Mouse (Mus musculus): ENCODE data around the gene Hoxb2. TPM values are rescaled to one million over a fixed set of nuclear protein-coding genes. Genes with fewer than 3 reads are reported as not detected.

Hoxb2 gene
- total RNA-seq, 1 experiment from 2014 or later = not detected

DNA sequence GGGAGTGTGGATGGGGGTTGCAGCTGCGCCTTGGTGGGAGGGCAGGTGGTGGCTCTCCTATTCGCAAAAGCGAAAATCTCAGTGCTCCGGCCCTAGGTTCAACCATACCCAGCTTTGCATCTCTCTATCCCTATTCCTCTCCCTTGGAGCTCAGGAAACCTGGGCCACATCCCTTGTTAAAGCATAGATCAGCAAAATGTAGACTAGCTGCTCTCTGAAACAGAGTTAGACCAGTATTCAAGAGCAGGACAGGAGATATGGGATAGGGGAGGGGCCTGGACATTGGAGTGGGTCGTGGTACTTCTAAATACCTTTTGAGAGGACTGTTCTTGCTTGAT lies 35.0 kb upstream of the Hoxb2 start:
- ATAC-seq (replicated peaks; ENCODE audit: low read depth, poor library complexity, severe bottlenecking) = no peak

GRCm38 (mm10) chr11:96316696-96317607 lies 33.4 kb upstream of the Hoxb2 start:
- ATAC-seq (replicated peaks; ENCODE audit: low read depth, poor library complexity, severe bottlenecking) = no peak

DNA sequence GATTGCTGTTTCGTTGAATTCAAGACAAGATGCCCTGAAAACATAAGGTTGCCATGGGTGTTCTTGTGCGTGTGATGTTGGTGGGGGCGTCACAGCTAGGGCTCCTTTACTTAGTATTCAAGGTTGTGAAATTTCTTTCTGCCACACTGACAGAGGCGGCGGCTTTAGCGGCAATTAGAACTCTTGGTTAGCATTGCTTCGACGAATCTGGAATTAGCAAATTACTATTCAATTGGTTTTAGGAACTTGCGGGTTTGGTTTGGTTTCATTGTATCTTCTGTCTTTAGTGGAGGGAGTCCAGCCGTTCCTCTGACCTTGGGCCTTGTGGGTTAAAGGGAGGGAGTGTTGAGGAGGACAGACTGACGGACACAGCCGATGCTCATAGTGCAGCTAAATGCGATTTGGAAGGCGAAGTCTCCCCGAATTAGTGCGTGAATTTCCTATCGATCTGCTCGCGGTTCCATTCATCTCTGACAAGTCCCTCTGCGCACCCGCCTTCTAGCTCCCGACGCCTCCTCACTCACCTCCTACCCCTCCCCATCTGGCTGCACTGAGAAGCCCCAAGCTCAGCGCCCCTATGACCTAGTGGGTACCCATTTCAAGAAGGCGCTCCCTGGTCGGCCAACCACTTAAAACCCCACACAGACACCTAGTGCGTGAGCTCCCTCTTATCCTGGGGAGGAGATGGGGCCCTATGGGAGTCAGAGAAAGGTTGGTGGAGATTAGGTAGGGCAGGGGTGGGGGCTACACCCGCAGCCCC lies 32.5 kb upstream of the Hoxb2 start, which contains the start of gene Hoxb4:
Gene Hoxb4, plus strand, starts transcription at position 660 of the 760 bp plus-strand sequence.
- no peak for ATAC-seq (replicated peaks; ENCODE audit: low read depth, poor library complexity, severe bottlenecking)

- peak; percentile 69 for ATAC-seq (replicated peaks; ENCODE audit: low read depth, poor library complexity, severe bottlenecking)
These were observed 31.8 kb upstream of the Hoxb2 start for GRCm38 (mm10) chr11:96318368-96319070.

- ATAC-seq (replicated peaks; ENCODE audit: low read depth, poor library complexity, severe bottlenecking) = no peak
These were observed 31.0 kb upstream of the Hoxb2 start for GRCm38 (mm10) chr11:96319071-96319902.

- ATAC-seq (replicated peaks; ENCODE audit: low read depth, poor library complexity, severe bottlenecking) = peak; percentile 26
These were observed 30.4 kb upstream of the Hoxb2 start for GRCm38 (mm10) chr11:96319910-96320309.

DNA sequence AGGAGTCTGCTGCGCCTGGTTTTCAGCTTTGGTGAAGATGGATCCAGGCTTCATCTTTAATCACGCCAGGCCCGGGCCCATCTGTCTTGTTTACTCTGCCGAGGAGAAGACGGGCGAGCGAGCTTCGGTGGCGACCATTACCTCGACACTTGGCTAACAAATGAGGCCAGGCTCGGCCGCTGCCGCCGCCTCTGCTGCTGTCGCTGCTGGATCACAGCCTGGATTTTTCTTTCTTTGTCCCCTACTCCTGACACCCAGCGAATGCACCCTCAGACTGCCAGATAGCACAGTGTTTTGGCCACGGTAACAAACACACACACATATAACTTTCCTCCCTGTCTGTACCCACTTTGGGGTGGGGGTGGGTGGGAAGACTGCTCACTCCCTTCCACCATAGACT lies 29.6 kb upstream of the Hoxb2 start:
- no peak for ATAC-seq (replicated peaks; ENCODE audit: low read depth, poor library complexity, severe bottlenecking)

DNA sequence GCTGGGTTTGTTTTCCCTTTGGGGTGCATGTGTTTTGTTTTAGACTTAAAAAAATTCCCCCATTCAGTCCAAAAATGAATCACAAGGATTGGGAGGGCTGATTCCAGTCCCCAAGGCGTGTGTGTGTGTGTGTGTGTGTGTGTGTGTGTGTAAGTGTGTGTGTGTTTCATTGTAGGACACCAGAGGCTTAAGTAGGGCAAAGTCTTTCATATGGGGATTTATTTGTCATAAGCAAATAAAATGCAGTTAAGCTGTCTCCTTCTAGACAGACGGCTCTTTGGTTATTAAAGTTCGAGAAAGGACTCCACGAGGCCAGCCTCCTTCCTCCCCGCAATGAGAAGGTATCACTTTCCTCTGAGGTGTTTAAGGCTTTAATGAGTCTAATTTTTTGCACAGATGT lies 28.5 kb upstream of the Hoxb2 start:
- no peak for ATAC-seq (replicated peaks; ENCODE audit: low read depth, poor library complexity, severe bottlenecking)

DNA sequence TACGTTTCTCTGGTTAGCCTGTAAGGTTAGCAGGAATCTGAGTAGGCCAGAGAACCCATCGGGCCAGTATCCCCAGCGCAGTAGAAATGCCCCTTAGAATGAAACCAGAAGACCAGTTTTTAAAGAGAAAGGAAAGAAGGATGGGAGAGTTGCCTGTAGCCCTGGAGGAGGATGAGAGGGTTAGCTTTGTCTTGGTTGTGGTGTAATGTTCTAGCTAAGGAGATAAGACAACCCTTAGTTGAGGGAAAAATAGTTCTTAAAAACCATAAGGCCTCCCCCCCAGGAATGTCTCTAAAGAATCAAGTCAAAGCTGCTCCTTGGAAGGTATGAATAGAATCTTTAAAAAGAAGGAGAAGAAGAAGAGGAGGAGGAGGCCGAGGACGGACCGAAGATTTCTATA lies 27.6 kb upstream of the Hoxb2 start:
- ATAC-seq (replicated peaks; ENCODE audit: low read depth, poor library complexity, severe bottlenecking) = no peak

DNA sequence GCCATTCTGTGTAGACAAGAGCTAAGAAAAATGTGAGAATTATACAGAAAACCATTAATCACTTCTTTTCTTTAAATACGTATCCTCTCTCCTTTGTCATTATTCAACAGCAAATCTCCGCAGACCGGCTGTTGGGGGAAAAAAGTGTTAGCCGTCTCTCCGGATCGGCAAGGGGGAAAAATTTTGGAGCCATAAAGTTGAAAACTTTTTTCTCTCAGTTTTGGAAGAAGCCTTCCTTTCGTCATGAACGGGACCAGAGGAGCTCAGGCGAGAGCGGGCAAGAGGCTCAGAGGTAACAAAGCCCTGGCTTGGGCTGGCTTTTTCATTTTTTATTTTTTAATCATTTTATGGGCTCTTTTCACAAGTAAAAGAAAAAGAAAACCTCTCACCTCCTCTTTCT lies 27.2 kb upstream of the Hoxb2 start, which contains the start of gene Hoxb3:
Gene Hoxb3, plus strand, starts transcription at position 173 of the 400 bp plus-strand sequence.
- ATAC-seq (replicated peaks; ENCODE audit: low read depth, poor library complexity, severe bottlenecking) = no peak

DNA sequence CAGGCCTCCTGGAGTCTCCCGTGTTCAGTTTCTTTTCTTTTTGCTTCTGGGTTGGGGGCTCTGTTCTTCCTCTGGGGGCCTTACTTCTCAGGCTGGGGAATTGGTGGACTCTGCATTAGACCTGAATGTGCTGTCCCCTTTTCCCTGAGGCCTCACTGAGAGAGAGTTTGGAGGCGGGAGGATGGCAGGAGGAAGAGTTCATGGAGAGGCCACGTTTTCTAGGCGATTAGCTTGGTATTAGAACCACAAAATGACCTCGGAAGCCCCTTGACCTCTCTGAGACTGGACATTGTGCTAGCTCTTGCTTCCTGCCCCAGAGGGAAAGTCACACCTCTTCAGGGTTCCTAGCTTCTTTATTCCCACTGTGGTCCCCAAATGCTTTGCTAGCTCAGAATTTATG lies 26.2 kb upstream of the Hoxb2 start:
- no peak for ATAC-seq (replicated peaks; ENCODE audit: low read depth, poor library complexity, severe bottlenecking)

- no peak for ATAC-seq (replicated peaks; ENCODE audit: low read depth, poor library complexity, severe bottlenecking)
These were observed 25.4 kb upstream of the Hoxb2 start for GRCm38 (mm10) chr11:96324965-96325364.

DNA sequence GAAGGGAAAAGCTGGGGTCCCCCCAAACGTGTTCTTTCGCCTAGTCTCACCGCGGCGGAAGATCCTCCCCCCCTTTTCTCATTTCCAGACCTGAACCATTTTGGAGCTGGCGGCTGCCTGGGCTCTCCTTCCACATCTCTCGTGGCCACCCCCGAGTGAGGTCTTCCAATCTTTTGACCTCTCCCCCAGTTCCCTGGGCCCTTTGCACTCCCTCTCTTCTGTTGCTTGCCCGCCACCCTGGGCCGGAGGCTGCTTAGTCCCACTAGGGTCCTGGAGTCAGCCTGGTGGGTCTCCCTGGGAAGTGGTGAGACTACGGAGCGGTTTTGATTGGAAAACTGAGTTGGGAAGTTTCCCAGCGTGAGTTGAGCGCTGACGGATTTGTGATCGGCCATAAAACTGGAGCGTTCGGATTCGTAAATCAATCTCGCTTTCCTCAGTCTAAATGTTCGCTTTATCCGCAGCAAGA lies 24.5 kb upstream of the Hoxb2 start:
- no peak for ATAC-seq (replicated peaks; ENCODE audit: low read depth, poor library complexity, severe bottlenecking)

GRCm38 (mm10) chr11:96326705-96327104 lies 23.6 kb upstream of the Hoxb2 start:
- no peak for ATAC-seq (replicated peaks; ENCODE audit: low read depth, poor library complexity, severe bottlenecking)

GRCm38 (mm10) chr11:96327122-96327521 lies 23.2 kb upstream of the Hoxb2 start:
- ATAC-seq (replicated peaks; ENCODE audit: low read depth, poor library complexity, severe bottlenecking) = no peak

DNA sequence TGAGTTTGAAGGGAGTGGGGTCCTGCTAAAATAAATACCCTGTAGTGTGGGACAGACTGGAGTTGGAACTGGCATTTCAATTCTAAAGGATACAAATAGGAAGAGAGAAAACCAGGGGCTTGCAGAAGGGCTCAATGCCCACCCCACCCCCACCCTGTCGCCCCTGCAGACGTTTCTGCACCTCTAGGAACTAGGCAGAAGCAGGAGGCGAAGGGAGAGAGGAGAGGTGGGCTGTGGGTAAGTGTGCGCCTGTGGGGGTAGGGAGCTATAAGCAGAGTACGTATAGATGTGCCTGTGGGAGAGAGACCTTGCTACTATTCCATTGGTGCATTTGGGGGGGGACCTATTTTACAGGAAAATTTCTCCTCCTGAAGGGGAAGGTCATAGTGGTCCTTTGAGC lies 22.6 kb upstream of the Hoxb2 start:
- ATAC-seq (replicated peaks; ENCODE audit: low read depth, poor library complexity, severe bottlenecking) = no peak

DNA sequence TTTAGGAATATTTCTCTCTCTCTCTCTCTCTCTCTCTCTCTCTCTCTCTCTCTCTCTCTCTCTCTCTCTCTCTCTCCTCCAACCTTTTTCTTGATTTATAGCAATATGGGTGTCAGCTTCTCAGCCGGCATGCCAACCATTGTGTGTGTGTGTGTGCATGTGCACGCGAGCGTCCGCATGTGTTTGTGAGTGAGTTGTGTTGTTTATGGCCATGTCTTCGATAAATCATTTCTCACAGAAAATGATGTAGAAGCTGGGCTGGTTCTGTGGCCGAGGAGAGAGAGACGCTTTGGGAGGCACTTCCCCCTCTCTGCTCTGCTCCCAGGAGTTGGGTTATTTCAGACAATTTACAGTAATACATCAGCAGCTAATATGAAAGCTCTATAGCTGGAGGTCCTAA lies 21.7 kb upstream of the Hoxb2 start:
- ATAC-seq (replicated peaks; ENCODE audit: low read depth, poor library complexity, severe bottlenecking) = no peak

GRCm38 (mm10) chr11:96332105-96332504 lies 18.2 kb upstream of the Hoxb2 start:
- ATAC-seq (replicated peaks; ENCODE audit: low read depth, poor library complexity, severe bottlenecking) = no peak

GRCm38 (mm10) chr11:96332618-96333032 lies 17.7 kb upstream of the Hoxb2 start:
- no peak for ATAC-seq (replicated peaks; ENCODE audit: low read depth, poor library complexity, severe bottlenecking)

Measured in common myeloid progenitor, adult 5-6 weeks (primary cell).